Mouse (Mus musculus) cerebellum, adult 11 months (tissue): ENCODE results near the gene Treh.

Experiments used
- DNase-seq: peaks from one replicate; pipeline ENCODE4 v3.0.0; 2022

Gene Treh

GRCm38 (mm10) chr9:44717822-44718242, 44.8 kb downstream of the Treh start:
- DNase-seq = peak; percentile 89

DNA sequence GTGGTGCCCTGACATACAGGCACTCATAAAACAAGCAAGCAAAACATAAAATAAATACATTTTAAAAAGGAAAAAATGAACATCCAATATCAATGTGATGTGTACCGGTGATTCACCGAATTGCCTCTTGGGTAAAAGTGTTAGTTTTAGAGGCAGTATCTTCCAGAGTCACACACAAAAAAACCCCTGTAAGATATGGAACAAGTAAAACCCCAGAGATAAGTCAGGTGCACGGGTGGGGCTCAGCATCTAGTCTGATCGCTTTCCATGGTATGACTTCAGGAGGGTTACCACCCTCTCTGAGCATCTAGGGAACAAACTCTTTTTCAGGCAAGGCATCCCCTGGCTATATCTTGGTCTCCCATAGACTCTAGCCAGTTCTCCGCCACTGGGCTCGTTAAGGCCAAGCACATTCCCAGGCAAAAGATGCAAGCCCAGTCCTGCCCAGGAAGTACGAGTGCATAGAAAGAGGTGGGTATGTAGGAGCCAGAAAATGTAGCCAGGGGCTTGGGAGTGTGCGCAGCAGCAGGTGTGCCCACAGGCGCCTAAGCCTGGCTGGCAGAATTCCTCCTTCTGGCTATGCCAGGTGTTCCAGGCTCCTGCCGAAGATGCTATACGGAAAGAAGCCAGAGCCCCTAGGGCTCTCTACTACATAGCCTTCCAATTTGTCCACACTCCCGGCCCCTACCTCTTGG, 46.1 kb downstream of the Treh start:
- DNase-seq = peak; percentile 56

DNA sequence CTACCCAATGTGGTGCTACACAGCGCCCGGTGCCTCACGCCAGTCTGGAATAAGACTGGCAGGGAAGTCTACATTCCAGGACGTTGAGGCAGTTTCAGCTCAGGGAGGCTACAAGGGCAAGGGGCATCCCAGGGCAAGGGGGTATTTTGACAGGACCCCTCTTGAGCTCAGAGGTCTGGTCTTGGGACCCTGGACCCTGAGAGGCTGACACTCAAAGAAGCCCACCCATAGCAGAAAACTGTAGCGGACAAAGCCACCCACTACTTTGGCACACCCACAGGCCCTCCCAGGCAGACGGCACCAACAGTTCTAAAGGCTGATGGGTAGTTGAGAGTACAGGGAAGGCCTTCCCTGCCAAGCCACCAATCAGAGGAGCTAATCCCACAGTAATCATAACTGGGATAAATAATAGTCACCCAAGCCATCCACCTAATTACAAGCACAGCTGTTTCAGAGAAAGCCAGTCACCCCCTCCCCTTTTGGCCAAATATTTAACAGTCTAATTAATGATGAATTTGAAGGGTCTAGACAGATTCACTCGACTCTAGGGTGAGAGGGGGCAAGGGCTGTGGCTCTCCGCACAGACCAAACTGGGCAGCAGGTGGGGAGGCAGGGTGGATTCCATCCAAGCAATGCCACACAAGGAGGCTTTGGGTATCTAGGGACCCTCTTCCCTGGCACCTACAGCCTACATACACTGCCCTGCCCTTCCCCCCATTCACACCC, 46.8 kb downstream of the Treh start:
- no peak for DNase-seq

DNA sequence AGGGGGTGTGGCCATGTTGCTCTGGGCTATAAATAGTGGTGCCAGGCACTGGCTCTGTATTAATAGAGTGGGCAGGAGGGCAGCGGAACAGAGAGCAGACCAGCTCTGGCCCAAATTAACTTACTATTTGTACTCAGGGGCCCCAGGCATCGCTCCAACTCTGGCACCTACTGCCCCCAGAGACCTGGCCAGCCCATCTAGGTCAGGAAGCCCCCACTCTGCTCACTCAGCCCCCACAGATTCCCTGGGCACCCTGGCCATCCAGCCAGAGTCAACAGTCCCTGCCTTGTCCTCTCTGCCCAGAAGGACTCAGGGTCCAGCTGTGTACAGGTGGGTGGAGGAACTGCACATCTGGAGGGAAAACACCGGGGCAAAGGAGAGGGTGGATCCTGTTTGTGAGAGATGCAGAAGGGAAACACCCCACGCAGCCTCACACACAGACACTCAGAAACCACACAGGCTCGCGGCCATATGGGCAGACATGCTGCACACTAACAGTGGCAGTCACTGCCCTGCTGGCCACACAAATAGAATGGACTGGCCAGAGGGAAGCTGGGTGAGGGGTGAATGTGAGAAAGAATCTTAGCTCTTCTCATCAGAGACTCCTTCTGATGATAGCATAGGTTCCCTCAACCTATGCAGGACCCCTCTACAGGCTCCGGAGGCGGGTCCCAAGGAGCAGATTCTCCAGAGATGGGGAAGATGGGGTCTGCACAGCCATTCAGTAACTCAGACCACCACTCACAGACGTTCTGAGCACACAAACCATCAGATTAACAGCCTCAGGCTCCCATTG, 47.5 kb downstream of the Treh start:
- peak; percentile 62 for DNase-seq

- peak; percentile 92 for DNase-seq
Measured at GRCm38 (mm10) chr9:44721154-44721876, 48.3 kb downstream of the Treh start.

- DNase-seq = no peak
Measured at GRCm38 (mm10) chr9:44721877-44722186, 48.8 kb downstream of the Treh start.

- no peak for DNase-seq
Measured at GRCm38 (mm10) chr9:44722575-44722974, 49.5 kb downstream of the Treh start.

DNA sequence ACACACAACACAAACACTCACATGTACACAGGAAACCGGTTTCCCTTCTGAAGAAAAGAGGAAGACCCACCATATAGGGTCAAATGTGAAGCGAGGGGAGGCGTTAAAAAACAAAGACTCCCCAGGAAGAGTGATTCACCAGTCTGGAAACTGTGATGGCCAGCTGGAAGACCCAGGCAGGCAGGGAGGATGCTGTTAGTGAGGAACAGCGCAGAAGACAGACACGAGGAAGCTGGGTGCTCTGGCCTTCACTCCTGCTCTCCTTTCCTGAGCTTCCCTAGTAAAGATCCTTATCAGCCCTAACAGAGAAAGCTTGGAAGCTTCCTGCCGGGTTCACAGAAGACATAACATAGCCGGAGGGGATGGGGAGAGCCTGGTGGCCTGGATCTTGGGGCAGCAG, 50.0 kb downstream of the Treh start:
- no peak for DNase-seq

GRCm38 (mm10) chr9:44723521-44724041, 50.5 kb downstream of the Treh start:
- no peak for DNase-seq

- no peak for DNase-seq
Measured at GRCm38 (mm10) chr9:44724223-44724622, 51.2 kb downstream of the Treh start.

DNA sequence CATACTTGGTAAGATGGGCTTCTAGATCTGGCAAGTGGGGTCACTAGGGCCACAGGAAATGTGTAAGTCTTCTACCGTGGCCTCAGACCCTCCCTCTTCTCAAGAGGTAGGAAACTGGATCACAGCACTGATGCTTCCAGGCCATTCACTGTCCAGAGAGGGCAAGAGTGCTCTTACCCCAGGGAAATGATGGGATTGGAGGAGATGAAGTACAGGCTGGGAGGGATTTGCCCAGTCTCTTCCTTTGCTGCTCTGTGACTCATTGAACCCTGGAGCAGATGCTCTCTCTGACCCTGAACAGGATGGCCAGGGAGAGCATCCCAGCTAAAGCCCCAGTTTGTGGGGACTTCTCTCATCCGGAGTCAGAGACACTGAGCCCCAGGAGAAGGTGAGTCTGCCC, 51.6 kb downstream of the Treh start:
- no peak for DNase-seq

- DNase-seq = no peak
Measured at GRCm38 (mm10) chr9:44726431-44727146, 53.6 kb downstream of the Treh start.

GRCm38 (mm10) chr9:44727441-44727840, 54.4 kb downstream of the Treh start:
- no peak for DNase-seq

GRCm38 (mm10) chr9:44732130-44732549, 59.1 kb downstream of the Treh start:
- DNase-seq = no peak

DNA sequence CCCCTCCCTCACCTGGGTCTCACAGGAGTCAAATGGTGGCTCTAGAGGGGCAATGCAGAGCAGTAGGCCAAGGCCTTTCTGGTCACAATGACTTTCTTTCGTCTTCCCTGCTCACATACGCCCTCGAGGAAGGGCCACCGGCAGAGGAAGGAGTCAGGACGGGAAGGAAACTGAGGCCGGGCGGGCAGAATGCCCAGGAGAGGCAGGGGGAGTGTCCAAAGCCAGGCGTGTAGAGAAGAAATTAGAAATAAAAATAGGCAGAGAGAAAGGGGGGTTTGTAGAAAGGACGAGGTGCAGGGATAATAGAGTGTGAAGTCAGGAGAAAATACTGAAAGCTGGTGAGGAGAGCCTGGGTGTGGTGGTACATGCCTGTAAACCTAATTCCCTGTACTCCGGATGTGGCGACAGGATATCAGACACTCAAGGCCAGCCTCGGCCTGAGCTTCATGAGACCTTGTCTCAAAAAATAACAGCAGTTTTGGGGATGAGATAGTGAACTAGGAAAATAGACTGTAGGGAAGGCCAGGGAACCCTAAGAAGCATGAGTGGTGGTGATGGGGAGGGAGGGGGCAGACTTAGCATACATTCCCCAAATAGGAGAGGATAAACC, 60.0 kb downstream of the Treh start:
- DNase-seq = no peak

DNA sequence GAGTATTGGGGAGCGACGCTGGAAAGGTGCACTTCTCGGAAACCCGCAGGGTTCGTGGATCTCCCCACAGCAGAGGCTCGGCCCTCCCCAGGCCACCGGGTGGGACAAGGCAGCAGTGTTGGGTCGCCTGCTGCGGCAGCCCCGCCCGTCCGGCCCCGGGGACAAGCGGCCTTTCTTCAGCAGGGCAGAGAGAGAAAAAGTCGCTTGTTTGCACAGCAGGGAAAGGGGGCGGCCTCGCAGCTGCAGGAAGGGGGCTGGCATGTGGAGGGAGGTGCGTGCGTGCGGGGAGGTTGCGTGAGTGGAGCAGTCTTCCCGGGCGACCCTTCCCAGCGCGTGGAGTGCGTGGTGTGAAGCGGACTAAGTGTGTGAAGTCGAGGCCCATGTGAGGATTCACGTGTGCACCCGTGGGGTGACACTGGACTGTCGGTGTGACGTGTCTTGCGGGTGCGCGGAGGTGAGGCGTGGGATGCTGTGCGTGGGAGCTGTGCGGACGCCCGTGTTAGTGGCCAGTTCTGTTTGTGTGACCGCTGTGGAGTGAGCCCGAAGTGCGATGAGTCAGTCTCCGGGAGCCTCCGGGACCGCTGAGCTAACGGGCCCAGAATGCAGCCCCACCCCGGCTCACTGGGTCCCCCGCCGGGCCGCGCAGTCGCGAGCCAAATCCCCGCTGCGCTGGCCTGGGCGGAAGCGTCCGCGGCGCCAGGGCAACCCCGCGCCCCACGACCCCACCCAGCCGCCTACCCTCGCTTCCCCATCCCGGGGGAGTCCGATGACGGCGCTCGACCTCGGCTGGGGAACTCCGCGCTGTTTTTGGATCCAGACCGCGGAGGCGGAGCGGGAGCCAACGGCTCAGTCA, 60.9 kb downstream of the Treh start:
- peak; percentile 45 for DNase-seq

DNA sequence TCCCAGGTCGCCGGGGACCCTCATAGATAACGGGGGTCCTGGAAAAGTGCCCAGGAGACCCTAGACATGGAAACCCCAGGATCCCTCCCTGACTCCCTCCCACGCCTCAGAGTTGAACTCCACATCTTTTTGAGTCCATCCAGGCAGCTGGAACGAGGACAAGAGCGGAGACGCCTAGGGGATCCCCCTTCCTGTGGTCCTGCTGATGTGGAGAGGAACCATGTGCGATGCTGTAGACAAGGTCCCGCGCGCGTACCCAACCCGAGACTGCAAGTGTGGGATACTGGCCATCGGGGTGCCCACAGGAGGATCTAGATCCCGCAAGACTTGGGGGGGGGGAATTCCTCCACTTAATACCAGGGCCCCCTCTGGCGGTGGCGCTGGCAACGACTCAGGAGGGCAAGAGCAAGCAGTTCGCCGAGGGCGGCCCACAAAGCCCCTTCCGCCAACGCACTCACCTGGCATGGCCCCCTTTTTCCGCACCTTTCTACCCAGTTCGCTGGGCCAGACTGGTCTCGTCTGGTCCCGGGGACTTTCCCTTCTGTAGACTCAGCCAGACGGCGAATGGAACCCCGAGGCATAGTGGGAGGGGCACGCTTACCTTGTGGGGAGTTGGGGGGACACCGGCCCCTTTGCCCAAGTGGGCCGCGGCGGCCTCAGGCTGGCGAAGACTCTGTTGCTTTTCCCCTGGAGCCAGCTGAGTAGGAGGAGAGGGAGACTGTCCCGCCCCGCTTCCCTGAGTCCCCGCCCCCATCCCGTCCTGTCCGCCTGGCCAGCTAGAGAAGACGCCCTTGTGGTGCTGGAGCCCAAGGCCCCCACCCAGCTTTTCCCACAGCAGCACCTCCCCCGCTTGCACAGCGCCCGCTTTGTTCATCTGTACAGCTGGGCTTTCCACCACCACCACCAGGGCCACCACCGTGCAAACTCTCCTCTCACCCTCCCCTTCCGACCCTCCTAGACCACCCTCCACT, 61.8 kb downstream of the Treh start, which contains the start of gene Phldb1:
Gene Phldb1 (minus strand): TSS at position 675 of the 971 bp plus-strand sequence.
- DNase-seq = peak; percentile 47

- DNase-seq = no peak
Measured at GRCm38 (mm10) chr9:44735886-44736285, 62.9 kb downstream of the Treh start.
